8 mouse cellular contexts compared by ENCODE assay signal in genomic region chr13:45455108-45455861, GRCm38 (mm10). TPM values are rescaled to one million over a fixed set of nuclear protein-coding genes. Genes with fewer than 3 reads are reported as not detected.
DNase-seq lines count a peak whose midpoint lies in the region; ATAC-seq lines count a peak whose summit lies in the region.

No protein-coding gene starts in this region.

- H3K4me3 ChIP-seq in embryonic facial prominence, embryonic 11.5 days (ENCODE audit: low read depth, low read length): no peak overlapping the region
- H3K4me3 ChIP-seq in hindbrain, embryonic 12.5 days: no peak overlapping the region
- no peak overlapping the region for H3K4me3 ChIP-seq in limb, embryonic 15.5 days

- no peak for ATAC-seq in embryonic facial prominence, embryonic 11.5 days (replicated peaks; ENCODE audit: insufficient number of reproducible peaks, low FRiP score, low TSS enrichment, low read depth)
- ATAC-seq in hindbrain, embryonic 12.5 days (ENCODE audit: low FRiP score): peak; percentile 63
- no peak for ATAC-seq in limb, embryonic 15.5 days (ENCODE audit: insufficient number of reproducible peaks, low FRiP score, low TSS enrichment, low read depth)
- ATAC-seq in cerebellum, adult (ENCODE audit: insufficient number of reproducible peaks, low FRiP score, low TSS enrichment): no peak

- H3K27me3 ChIP-seq in embryonic facial prominence, embryonic 11.5 days (ENCODE audit: control insufficient read depth, insufficient read depth, low read length): no peaks in the 10 kb centered on the region
- no peaks in the 10 kb centered on the region for H3K27me3 ChIP-seq in hindbrain, embryonic 12.5 days
- H3K27me3 ChIP-seq in limb, embryonic 15.5 days: no peaks in the 10 kb centered on the region

- whole genome bisulfite sequencing in embryonic facial prominence, embryonic 11.5 days: 9% methylated on average over 15 of the region's 15 CpGs
- 16% methylated on average over 15 of the region's 15 CpGs for WGBS in hindbrain, embryonic 12.5 days
- 31% methylated on average over 15 of the region's 15 CpGs for WGBS in limb, embryonic 15.5 days

- H3K9ac ChIP-seq in embryonic facial prominence, embryonic 11.5 days (replicated peaks; ENCODE audit: low read length): no peak overlapping the region
- H3K9ac ChIP-seq in hindbrain, embryonic 12.5 days: no peak overlapping the region
- H3K9ac ChIP-seq in limb, embryonic 15.5 days: no peak overlapping the region

- no peaks in the 10 kb centered on the region for H3K9me3 ChIP-seq in embryonic facial prominence, embryonic 11.5 days (replicated peaks; ENCODE audit: control insufficient read depth, low read length)
- H3K9me3 ChIP-seq in hindbrain, embryonic 12.5 days (replicated peaks): no peaks in the 10 kb centered on the region
- no peaks in the 10 kb centered on the region for H3K9me3 ChIP-seq in limb, embryonic 15.5 days

- peak overlapping the region; percentile 64; the same call in 1 of the 2 replicates for H3K27ac ChIP-seq in embryonic facial prominence, embryonic 11.5 days (replicated peaks; ENCODE audit: low read depth, low read length)
- peak overlapping the region; percentile 69 for H3K27ac ChIP-seq in hindbrain, embryonic 12.5 days
- peak overlapping the region; percentile 51 for H3K27ac ChIP-seq in limb, embryonic 15.5 days

- H3K36me3 ChIP-seq in embryonic facial prominence, embryonic 11.5 days (replicated peaks; ENCODE audit: control insufficient read depth, insufficient read depth, low read depth, low read length): no peaks in the 10 kb centered on the region
- no peaks in the 10 kb centered on the region for H3K36me3 ChIP-seq in hindbrain, embryonic 12.5 days
- H3K36me3 ChIP-seq in limb, embryonic 15.5 days: no peaks in the 10 kb centered on the region

- peaks cover 7% of the 10 kb centered on the region; the same call in 1 of the 2 replicates for H3K4me1 ChIP-seq in embryonic facial prominence, embryonic 11.5 days (ENCODE audit: control insufficient read depth, insufficient read depth, low read length)
- H3K4me1 ChIP-seq in hindbrain, embryonic 12.5 days: peaks cover 23% of the 10 kb centered on the region
- H3K4me1 ChIP-seq in limb, embryonic 15.5 days: peaks cover 17% of the 10 kb centered on the region

- no peak overlapping the region for H3K4me2 ChIP-seq in embryonic facial prominence, embryonic 11.5 days (ENCODE audit: low read depth, low read length)
- peak overlapping the region; percentile 24 for H3K4me2 ChIP-seq in hindbrain, embryonic 12.5 days (replicated peaks)
- no peak overlapping the region for H3K4me2 ChIP-seq in limb, embryonic 15.5 days

- peak; percentile 38 for DNase-seq in ovary, postnatal 36 days (ENCODE audit: low spot score)
- no peak for DNase-seq in ovary, postnatal 14 days (ENCODE audit: low spot score)
- DNase-seq in embryonic facial prominence, embryonic 11.5 days (ENCODE audit: low spot score): peak; percentile 48
- DNase-seq in neural tube, embryonic 10.5 days (ENCODE audit: extremely low spot score, low spot score): peak; percentile 60
- no peak for DNase-seq in layer of hippocampus, adult 9-10 months (ENCODE audit: low spot score)

RNA-seq across cellular contexts. Expression of gene Gmpr, which starts 52.0 kb away (rescaled TPM):
- polyA plus RNA-seq in embryonic facial prominence, embryonic 11.5 days (2014; fragmentation: Nextera tagmentation; extraction: Ambion mirVana): 21.9 and 23.0 TPM in 2 replicates
- 19.3 and 20.8 TPM in 2 replicates for polyA plus RNA-seq in hindbrain, embryonic 12.5 days (2016; fragmentation: Nextera tagmentation; extraction: Ambion mirVana)
- polyA plus RNA-seq in limb, embryonic 15.5 days (2015; fragmentation: Nextera tagmentation; extraction: Ambion mirVana): 28.8 and 50.3 TPM in 2 replicates

Comparison
In these comparisons a context has a peak if more than half of its experiments do, and no peak if none do; other contexts are left out.
1. DNase-seq: peak in ovary, postnatal 36 days (single experiment), embryonic facial prominence, embryonic 11.5 days (single experiment) and neural tube, embryonic 10.5 days (single experiment); none in ovary, postnatal 14 days (single experiment) and layer of hippocampus, adult 9-10 months (single experiment).
2. Peak in every context shown above with its lines, with median percentiles within 50 percentile points of each other: H3K27ac ChIP-seq.